Mouse (Mus musculus): ENCODE data around the gene Il15.

The Il15 gene

GRCm38 (mm10) chr8:82402686-82403330, at the start of gene Il15:
TSS of gene Il15 (minus strand) at chr8:82403222.
- in situ Hi-C loops (cut with MboI, MseI), result no loop called here

GRCm38 (mm10) chr8:82444897-82445296, 41.9 kb upstream of the Il15 start:
- in situ Hi-C loops (cut with MboI, MseI), result no loop called here

- in situ Hi-C loops (cut with MboI, MseI), result no loop called here
These were observed 13.7 kb upstream of the Il15 start for GRCm38 (mm10) chr8:82416587-82417340.

- in situ Hi-C loops (cut with MboI, MseI), result no loop called here
These were observed 12.5 kb upstream of the Il15 start for GRCm38 (mm10) chr8:82415485-82415884.

- in situ Hi-C loops (cut with MboI, MseI), result no loop called here
These were observed 7.1 kb upstream of the Il15 start for GRCm38 (mm10) chr8:82410135-82410534.

- in situ Hi-C loops (cut with MboI, MseI), result no loop called here
These were observed 4.0 kb upstream of the Il15 start for GRCm38 (mm10) chr8:82407060-82407459.

GRCm38 (mm10) chr8:82404068-82404467, 1.0 kb upstream of the Il15 start:
- in situ Hi-C loops (cut with MboI, MseI), result no loop called here

- in situ Hi-C loops (cut with MboI, MseI), result no loop called here
These were observed 749 bp downstream of the Il15 start for GRCm38 (mm10) chr8:82402261-82402685.

- in situ Hi-C loops (cut with MboI, MseI), result no loop called here
These were observed 1.5 kb downstream of the Il15 start for GRCm38 (mm10) chr8:82401490-82401889.

GRCm38 (mm10) chr8:82401059-82401458, 2.0 kb downstream of the Il15 start:
- in situ Hi-C loops (cut with MboI, MseI), result no loop called here

- in situ Hi-C loops (cut with MboI, MseI), result no loop called here
These were observed 2.6 kb downstream of the Il15 start for GRCm38 (mm10) chr8:82400376-82400775.

GRCm38 (mm10) chr8:82398546-82398945, 4.5 kb downstream of the Il15 start:
- in situ Hi-C loops (cut with MboI, MseI), result no loop called here

GRCm38 (mm10) chr8:82391258-82391657, 11.8 kb downstream of the Il15 start:
- in situ Hi-C loops (cut with MboI, MseI), result no loop called here

GRCm38 (mm10) chr8:82388356-82388902, 14.6 kb downstream of the Il15 start:
- in situ Hi-C loops (cut with MboI, MseI), result loop anchor here (10.0 kb wide), 1 partner anchor 926 kb away; no protein-coding TSS in a partner anchor

- in situ Hi-C loops (cut with MboI, MseI), result loop anchor here (10.0 kb wide), 1 partner anchor 927 kb away; no protein-coding TSS in a partner anchor
These were observed 15.4 kb downstream of the Il15 start for GRCm38 (mm10) chr8:82387614-82388013.

- in situ Hi-C loops (cut with MboI, MseI), result loop anchor here (10.0 kb wide), 1 partner anchor 929 kb away; no protein-coding TSS in a partner anchor
These were observed 17.2 kb downstream of the Il15 start for GRCm38 (mm10) chr8:82385867-82386266.

- in situ Hi-C loops (cut with MboI, MseI), result loop anchor here (10.0 kb wide), 1 partner anchor 930 kb away; no protein-coding TSS in a partner anchor
These were observed 18.4 kb downstream of the Il15 start for GRCm38 (mm10) chr8:82384458-82385234.

GRCm38 (mm10) chr8:82383346-82383745, 19.7 kb downstream of the Il15 start:
- in situ Hi-C loops (cut with MboI, MseI), result loop anchor here (10.0 kb wide), 1 partner anchor 931 kb away; no protein-coding TSS in a partner anchor

GRCm38 (mm10) chr8:82382316-82382715, 20.7 kb downstream of the Il15 start:
- in situ Hi-C loops (cut with MboI, MseI), result loop anchor here (10.0 kb wide), 1 partner anchor 932 kb away; no protein-coding TSS in a partner anchor

- in situ Hi-C loops (cut with MboI, MseI), result loop anchor here (25.0 kb wide), 1 partner anchor 713 kb away; no protein-coding TSS in a partner anchor
These were observed 28.6 kb downstream of the Il15 start for GRCm38 (mm10) chr8:82374470-82374869.

- in situ Hi-C loops (cut with MboI, MseI), result loop anchor here (25.0 kb wide), 1 partner anchor 714 kb away; no protein-coding TSS in a partner anchor
These were observed 30.2 kb downstream of the Il15 start for GRCm38 (mm10) chr8:82372846-82373245.

All from T-helper 1 cell (primary cell).